Mouse (Mus musculus) urinary bladder, adult 2 months (tissue): ENCODE results near the gene Nebl. TPM values are rescaled to one million over a fixed set of nuclear protein-coding genes. Genes with fewer than 3 reads are reported as not detected.

Experiments
- DNase-seq: peaks from one replicate; pipeline ENCODE4 v3.0.0; 2022; ENCODE audit warnings: low spot score
- polyA plus RNA-seq: library from polyadenylated mRNA; depleted of rRNA; stranded (reverse); fragments of >200 nt; gene quantifications from 2 replicates; pipeline ENCODE4 v1.2.3, GENCODE M21; 2012; rRNA removed

The Nebl gene
- polyA plus RNA-seq = 0.44 and 0.83 TPM in 2 replicates

DNA sequence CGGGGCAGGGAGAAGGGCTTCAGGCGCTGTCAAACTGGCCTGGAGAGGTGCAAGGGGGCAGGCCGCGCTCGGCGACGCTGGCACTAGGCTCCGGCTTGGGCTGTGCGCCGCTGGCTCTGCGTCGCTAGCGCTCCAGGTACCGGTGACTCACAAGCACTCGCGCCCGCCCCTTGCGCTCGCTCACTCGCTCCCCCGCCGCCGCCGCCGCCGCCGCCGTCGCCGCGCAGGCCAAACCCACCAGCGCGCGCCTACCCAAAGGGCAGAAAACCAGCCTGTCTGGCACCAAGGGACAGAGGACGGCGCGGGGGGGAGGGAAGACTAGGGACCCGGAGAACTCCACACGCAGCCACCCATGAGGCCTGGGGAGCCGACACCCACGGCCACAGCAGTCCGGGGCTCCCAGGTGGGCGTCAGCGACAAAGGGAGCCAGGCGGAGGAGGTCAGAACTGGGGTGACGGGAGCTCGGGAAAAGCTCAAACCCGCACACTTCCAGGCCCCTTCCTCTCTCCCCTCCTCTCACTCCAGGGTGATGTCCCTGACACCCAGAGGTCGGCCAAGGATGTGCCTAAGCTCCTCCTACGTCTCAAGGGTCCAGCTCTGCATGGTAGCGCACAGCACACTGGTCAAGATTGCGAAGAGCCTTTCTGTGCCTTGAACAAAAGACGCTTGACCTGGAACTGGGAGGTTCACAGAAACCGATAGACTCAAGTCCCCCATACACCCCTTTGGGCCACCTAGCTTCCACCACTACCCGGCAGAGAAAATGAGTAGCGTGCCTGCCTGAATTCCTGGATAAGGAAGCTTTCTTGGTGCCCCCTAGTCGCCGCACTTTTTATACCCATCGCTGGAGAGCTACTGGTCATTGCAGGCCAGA, at the start of gene Nebl:
TSS of gene Nebl (minus strand) at position 508 of the 874 bp plus-strand sequence.
- DNase-seq = peak; percentile 36

DNA sequence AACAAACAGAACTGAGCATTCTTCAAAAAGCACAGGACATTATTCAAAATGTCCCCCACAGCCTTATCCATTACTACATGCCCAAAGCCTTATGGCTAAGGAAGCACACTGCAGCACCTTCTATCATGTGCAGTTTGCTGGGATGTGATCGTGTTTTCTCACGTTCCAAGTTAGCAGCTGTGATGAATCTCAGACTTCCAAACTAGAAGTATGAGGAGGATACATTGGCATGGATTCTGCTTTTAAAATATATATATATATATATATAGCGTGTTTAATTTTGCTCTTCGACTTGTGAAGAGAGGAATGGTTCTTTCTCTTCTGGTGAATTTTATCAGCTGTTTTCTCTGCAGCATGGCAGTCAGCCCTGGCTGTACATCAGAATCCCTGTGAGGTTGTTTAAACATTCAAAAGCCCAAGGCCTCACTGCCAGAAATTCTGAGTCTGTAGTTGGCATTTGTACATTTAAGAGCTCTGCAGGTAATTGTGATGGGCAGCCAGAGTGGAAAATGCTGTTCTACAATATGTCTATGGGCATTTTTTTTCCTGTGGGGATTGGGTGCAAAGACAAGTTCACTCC, 39.1 kb upstream of the Nebl start:
- no peak for DNase-seq

DNA sequence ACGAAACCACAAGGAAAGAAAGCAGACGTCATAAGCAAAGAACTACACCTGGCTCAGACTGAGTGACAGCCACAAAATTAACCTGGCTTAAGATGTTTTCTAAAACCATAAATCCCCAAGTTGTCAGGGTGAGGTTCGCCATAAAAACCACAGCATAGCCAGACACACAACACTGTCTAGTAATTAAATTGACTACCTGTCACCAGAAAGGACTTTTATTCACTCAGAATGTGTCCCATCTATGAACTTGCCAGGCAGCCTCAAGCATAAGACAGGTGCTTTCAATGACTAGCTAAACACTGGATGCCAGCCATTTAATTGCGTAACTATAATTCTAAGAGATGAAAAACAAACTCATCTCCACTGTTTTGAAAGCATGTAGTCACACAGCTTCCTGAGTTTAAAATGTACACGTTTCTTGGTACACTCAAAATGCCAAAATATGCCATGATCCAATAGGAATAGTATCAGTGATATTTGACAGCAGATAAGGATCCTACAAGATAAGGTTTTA, 38.0 kb upstream of the Nebl start:
- no peak for DNase-seq

DNA sequence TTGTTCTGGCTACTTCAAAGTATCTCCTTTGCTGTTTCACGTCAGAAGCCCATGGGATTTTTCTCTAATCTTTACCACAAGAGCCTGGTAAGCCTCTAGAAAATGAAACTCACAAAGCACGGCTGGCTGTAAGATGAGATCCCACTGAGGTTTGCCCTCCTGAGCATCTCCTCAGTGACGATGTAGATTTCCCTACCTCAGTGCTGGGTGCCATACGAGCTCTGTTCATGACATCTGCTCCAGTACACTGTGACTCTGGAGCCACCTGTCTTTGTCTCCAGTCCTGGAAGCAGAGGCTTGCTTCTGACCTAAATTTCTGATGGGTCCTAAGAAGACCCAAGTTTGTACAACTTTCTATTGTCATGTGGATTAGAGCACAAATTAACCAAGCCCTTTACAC, 25.0 kb upstream of the Nebl start:
- no peak for DNase-seq

DNA sequence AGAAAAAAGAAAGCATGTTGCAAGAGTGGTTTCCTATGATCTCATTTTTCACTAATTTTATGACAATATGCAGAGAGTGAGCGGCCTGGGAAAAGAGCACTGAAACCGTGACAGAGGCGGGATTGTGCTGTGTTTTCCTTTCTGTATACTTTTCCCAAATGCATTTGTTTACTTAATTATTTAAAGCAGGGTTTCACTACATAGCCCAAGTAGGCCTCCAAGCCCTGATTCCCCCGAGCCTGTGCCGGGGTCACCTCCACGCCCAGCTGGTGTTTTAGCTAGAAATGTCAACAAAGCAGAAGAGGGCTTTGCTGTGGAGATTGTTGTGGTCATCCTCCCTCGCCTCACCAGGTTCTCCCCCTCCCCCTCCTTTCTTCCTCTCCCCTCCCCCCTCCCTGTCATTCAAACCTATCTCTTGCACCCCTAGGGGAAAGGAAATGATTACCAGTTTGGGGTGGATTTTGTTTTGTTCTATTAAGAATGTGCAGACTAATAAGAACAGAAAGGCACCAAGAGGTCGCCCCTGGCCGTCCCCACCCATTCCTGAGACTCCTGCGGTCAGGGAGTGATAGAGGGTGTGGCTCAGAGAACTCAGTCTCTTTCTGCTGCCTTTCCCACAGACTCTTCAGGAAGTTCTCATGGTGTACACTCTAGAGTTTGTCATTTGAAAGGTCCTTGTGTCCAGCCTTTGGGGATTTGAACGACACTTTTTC, 10.9 kb upstream of the Nebl start:
- DNase-seq = no peak

DNA sequence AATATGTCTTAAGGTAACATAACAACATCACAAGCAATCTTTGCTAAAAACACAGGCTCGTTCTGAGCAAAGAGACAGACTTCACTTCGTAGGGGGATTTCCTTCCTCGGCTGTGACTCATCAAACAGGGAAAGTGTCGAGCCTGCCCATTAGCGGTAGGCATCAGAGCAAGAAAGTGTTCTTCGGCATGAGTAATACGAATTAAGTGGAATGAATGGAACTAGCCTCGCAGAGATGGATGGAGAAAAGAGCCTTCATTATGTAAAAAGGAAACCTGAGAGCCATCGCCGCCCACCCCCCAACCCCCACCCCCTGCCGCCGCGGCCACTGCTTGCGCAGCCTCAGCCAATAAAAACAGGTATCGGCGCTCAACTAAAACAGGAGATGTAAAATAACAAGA, 10.3 kb upstream of the Nebl start:
- DNase-seq = no peak

DNA sequence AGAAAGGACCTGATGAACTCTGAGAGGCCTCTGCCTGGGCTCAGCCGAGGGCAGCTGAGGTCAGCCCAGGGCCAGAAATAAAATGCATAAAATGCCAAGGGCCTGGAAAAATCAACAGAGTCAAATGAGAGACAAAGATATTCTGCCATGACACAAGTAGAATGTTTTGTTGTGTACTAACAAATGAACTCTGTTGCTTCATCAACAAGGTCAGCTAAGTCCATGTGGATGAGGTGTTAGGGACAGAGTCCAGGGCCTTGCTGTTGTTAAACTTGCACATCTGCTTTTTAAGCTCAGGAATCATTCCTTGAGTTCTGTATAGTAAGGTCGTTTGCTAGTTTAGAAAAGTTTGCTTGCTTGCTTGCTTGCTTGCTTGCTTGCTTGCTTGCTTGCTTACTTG, 9.2 kb upstream of the Nebl start:
- no peak for DNase-seq

DNA sequence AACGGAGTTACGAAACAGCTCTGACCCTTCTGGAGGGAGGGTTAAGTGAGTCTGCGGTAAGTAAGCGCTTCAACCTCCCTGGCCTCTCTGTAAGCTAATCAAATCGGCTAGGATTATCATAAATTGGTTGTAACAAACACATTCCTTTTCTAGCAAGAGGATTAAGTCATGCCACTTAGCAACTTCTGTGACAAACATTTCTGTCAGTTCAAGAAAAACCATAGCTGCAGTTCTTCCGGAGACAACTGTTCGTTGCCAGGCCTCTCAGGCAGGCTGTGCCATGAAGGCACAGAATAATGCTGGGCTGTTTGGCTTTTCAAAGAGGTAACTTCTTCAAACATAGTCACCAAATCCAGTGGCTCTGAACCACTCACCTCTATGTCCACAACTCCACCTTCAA, 946 bp upstream of the Nebl start:
- no peak for DNase-seq

DNA sequence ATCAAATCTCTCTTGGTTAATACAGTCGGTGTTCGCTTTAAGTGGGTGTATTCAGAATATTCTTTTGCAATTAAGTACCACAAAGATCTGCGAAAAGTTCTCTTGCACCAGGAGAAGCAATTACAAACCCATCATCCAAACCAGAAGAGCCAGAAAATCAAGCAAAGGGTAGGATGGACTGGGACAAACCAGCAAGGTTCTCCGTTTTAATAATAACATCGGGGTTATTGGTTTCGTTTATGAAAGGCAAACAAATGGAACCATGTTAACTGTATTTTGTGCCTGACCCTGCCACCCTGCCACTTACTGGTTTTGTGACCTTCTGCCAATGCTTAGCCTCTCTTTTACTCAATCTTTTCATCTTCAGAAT, 552 bp upstream of the Nebl start:
- DNase-seq = no peak

DNA sequence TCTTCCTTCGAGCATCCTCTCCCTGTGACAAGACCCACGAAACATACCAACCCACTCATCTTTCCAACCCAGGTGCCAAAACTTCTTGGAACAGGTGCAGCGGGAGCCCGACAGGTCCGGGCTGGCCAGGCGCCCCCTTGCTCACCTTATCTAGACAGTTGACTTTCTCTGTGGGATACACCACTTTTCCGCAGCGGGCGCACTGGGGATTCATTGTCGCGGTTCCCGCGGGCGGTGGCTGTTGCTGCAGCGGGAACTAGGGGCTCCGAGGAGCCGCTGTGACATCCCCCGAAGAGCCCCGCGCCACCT, 662 bp downstream of the Nebl start:
- DNase-seq = no peak

DNA sequence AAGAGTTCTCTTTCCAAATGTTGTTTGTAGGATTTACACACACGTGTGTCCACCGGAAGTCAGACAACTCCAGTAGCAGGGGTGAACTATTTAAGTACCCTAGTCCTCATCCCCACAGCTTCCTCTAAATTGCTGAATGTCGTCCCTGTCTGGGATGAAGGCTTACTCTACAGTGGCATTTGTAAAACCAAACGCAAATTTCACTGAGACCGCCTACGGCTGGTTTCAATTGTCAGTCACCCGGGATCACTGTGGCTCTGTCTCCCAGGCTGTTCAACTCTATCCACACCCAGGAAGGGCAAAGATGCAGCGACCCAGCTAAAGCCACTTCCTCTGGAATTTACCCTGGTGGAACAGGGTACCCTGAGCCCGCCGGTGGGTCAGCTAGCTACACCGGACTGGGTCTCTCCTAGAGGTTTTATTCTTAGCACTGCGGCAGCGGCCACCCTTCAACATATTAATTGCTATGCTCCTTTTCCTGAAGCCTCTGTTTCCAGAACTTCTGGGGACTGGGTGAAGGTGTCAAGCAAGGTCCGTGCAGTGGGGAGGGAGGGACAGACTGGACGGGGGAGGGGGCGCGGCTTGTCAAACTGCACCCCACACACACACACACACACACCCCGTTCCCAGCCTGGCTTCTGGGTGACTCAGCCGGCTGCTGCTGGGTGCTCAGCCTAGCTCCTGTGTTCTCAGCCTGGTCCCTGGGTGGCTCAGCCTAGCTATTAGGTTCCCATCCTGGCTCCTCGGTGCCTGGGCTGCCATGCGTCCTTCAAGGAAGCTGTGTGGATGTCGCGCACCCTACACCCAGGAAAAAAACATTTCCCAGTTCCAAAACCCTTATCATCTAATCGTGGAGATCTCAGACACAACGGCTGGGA, 1.3 kb downstream of the Nebl start:
- DNase-seq = no peak

DNA sequence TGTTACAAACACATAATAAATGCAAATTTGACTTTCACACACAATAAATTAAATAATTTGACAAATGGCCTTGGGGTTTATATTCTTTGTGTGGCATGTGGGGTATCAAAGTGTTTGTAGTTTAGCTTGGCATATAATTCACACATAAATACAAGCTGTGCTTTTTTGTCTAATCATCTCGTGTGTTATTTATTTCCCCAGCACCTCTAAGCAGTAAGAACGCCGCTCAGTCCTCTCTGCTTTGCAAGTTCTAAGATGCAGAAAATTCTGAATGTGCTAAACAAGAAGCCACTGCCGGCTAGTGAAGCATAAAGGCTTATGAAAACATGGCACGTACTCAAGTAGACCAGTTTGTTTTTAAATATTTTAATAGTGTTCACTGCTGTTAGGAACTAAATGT, 6.9 kb downstream of the Nebl start:
- no peak for DNase-seq

DNA sequence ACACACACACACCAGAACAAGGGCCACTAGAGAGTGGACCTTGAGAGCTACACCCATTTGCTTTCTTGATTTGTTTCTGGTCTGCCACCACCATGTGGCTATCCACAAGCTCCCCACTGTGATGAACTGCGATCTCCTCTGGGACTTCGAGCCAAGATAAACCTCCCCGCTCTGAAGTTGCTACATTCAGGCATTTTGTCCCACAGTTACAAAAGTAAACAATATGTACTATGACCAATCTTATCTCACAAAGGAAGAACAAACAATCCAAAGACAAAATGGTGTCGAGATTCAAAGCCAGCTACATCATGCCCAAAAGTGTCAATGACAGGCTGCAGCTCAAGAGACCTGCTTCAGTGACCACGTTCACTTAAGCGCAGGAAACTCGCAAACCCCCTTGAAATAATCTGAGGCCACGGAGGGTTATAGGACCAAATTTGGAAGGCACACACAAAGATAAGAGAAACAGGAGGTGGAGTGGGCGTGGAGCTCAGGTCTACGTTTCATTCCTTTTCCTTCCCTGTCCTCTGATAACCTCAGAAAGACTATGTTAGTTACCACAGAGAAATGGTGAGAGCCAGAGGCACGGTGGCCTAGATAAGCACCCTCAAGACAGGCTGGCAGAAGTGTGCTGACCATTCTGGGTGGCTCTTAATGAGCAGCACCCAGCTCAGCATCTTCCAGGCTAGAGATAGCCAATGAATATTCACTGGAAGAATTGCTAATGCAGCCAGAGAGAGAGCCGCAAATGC, 7.8 kb downstream of the Nebl start:
- DNase-seq = no peak

DNA sequence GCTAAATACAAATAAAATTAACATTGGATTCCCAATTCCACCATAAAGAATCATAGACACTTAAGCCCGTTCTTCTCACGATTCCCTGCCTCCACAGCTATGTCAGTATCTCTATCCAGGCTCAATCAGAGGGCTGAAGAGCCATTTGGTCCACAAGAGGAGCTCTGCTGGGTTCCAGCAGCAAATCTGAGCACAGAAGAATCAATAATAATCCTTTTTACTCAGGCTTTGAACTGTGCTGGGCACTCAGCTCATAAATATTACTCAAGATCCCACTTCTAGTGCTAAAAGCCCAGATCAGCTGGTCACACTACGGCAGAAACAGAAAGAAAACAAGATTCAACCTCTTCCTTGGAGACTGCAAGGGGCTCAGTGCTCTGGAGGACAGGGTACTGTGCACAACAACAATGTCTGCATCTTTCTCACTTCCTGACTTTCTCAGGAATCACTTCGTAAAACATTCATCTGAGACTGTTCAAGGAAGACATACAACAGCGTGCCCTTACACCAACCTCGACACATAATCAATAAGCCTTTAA, 10.0 kb downstream of the Nebl start:
- DNase-seq = no peak

DNA sequence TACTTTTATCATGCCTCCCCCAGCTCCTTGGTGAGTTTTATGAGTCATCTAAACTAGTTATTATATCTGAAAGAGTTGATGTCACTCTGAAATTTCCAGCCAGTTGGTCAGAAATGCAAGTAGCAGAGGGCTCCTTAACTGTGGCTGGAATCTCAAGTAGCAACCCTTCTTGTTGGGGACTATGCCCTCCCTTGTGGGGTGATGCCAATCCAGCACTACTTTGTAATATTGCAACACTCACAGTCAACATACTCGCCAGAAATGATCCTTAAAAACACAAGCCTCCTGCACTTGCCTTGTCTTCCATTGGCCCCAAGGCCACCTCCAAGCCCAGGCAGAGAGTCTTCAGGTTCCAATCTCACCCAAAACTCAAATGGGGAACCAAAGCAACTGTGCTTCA, 13.0 kb downstream of the Nebl start:
- no peak for DNase-seq

DNA sequence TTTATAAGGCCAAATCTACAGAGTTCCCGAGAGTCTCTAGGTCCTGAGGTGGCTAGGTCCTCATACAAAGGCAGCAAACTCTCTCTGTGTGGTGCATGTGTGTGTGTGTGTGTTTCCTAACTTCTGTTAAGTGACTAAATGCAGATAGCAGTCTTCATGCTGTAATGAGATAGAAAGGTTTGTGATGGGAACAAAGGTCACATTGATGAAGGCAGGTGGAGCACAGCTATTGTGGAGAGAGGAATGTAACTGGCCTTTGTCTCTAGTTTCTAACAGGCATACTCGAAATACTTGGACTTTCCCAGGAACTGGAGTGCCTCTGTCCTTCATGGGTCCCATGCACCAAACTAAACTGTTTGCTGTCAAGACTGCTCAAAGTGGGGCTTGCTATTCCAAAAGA, 14.1 kb downstream of the Nebl start:
- no peak for DNase-seq

DNA sequence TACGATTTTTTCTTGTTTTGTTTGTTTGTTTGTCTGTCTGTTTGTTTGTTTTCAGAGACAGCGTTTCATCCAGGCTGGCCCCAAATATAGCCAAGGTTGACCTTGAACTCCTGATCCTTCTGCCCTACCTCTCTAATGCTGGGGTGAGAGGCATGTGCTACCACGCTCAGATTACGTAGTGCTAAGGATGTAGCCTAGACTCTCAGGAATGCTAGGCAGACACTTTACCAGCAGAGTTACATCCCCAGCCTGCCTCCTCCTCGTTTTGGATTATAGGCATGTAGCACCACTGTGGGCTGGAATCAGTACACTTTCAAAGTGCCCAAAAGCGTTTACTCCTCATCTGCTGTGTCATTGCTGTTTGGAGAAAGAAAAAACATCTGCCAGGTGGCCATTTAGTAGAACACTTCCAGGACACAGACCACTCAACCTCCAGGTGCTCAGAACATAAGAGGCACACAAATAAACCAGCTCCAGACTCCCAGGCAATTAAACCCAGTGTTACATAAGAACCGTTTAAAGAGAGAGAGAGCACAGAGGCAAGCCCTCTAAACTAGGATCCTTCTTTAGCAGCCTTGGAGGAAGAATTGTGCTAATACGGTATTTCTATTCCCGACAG, 16.0 kb downstream of the Nebl start:
- no peak for DNase-seq

DNA sequence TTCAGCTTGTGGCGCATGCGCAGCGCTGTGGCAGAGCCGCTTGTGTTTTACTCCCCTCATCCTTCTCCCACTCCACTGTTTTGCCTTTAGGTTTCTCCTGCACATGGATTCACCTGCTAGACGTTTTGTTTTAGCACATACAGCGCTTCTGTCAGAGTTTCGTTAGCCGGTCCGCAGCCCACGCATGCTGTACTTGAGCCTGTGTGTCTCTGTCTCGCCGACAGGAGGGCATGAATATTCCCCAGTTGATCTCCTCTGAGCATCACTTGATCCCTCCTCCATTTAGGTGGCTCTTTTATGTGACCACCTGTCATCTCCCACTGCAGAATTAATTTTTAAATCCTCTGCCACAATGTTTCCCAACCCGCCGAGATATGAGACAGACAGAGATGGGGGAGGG, 16.6 kb downstream of the Nebl start:
- DNase-seq = no peak

DNA sequence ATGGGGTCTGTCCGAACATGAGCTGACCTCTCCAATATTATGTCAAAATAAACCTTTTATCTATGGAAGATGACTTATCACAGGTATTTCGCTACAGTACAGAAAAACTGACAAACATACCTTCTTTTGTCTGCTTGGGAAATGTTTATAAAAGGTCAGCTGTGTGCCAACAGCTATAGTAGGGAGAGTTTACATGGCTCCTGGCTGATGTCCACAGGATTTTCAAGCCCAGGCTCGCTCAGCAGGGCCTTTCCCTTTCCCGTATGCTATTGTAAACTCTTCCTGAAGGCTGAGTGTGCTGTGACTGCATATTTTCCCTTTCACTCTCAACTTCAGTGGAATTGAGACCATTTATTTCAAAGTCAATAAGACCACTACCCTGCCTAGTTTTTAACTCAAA, 17.1 kb downstream of the Nebl start:
- DNase-seq = no peak

DNA sequence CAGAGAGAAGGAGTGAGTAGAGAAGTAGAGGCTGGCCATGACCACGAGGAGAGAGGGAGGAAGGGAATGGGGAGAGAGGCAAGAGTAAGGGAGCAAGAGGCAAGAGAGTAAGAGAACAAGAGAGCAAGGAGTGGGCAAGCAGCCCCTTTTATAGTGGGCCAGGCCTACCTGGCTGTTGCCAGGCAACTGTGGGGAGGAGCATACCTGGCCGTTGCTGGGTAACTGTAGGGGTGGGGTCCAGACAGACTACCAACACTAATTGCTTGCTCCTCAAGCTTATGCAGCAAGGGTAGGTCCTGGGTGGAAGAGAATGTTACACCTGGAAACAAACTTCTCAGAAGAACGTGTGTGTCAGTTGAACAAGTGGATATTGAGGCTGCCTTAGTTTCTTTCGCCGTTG, 20.0 kb downstream of the Nebl start:
- no peak for DNase-seq

DNA sequence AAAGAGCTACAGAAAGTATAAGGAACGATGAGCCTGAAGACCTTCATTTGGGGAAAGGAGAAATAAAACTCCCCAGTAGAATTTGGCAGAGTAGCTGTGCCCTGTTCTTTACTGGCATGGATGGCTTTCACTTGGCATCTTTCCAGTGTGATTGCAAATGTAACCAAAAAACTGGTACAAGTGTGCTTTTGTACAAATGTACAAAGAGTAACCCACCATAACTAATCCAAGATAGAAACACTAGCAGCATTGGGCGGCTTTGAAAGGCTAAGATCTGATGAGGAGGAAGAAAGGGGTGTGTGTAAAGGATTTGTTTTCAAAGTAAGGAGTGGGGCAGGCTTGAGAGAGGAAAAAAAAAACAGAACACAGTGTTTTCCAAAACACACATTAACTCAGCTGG, 21.2 kb downstream of the Nebl start:
- DNase-seq = no peak
